Mouse (Mus musculus) thymus, adult 18-20 months (tissue): ENCODE results near the gene Ccdc121.
"Not testable (repeated sequence)": the region's sequence is repeated elsewhere in the genome, so short reads cannot be mapped to it uniquely, and the experiment has no call there.

ENCODE experiments used
- DNase-seq, 2 experiments: peaks; one replicate each; pipeline ENCODE4 v3.0.0; 2022; ENCODE audit warnings: mixed read lengths in 2 of 2

Gene Ccdc121

DNA sequence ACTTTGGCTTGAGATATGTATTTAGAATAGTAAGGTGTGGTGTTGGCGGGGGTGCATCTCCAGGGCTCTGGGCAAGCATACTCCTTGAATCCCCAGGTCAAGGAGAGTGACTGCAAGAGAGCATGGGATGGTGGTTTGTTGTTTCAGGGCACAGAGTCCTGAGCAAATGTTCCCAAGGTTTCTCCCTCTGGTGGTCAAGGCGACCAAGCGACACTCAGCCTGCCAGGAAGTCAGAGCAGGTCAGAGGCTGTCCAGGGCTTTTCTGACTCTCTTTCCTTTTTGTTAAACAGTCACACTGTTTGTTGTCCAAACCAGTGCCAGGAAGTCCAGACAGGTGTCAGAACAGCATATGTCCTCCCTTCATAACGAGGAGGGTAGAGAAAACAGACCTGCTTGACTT is at the start of gene Ccdc121:
Gene Ccdc121 (minus strand): TSS at position 145 of the 400 bp plus-strand sequence.
- DNase-seq, result no peak

DNA sequence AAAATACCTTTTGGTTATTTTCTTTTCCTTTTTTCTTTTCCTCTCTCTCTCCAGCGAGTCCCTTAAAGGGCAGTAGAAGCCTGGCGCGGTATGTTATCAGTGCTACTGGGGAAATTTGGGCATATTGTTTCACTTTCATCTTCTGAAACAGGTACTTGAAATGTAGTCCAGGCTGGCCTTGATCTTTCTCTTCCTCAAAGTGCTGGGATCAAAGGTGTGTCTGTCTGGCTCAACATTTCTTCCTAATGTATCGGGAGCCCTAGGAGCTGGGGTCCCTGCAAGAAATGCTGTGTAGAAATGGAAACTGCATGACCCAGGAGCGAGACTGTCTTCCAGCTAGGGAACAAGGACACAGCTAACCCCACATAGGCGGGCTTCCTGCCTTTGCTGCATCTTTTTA is 49.1 kb upstream of the Ccdc121 start:
- no peak for DNase-seq

DNA sequence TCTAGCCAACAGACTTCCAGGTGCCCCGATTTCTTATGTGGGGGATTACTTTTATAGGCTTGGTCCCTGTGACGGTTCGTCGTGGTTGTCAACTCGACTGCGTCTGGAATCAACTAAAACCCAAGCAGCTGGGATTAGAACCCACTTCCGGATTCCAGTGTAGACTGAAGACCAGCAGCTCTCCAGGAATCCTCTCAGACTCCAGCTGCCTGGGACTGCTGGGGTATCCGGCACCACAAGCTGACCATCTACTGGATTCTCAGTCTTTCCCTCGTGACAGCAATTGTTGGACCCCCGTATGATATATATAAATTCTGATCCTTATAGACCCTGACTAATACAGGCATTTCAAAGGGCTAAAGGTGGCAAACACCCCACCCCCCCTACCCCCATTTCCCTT is 48.4 kb upstream of the Ccdc121 start:
- no peak for DNase-seq

DNA sequence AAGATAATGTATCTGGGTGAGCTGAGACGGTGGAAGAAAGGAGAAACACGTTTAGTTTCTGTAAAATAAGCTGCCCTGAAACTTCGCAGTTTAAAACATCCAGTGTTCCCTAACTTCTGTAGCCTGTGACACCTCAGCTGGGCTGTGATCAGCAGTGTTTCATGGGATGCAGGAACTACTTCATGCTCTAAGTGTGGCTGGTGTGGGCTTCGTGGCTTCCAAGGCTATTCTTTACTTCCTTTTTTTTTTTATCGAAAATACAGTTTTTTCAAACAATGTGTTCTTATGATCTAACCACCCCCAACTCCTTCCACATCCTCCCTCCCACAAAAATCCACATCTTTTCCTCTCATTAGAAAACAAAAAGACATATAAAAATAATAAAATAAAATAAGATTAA is 44.2 kb upstream of the Ccdc121 start:
- no peak for DNase-seq

DNA sequence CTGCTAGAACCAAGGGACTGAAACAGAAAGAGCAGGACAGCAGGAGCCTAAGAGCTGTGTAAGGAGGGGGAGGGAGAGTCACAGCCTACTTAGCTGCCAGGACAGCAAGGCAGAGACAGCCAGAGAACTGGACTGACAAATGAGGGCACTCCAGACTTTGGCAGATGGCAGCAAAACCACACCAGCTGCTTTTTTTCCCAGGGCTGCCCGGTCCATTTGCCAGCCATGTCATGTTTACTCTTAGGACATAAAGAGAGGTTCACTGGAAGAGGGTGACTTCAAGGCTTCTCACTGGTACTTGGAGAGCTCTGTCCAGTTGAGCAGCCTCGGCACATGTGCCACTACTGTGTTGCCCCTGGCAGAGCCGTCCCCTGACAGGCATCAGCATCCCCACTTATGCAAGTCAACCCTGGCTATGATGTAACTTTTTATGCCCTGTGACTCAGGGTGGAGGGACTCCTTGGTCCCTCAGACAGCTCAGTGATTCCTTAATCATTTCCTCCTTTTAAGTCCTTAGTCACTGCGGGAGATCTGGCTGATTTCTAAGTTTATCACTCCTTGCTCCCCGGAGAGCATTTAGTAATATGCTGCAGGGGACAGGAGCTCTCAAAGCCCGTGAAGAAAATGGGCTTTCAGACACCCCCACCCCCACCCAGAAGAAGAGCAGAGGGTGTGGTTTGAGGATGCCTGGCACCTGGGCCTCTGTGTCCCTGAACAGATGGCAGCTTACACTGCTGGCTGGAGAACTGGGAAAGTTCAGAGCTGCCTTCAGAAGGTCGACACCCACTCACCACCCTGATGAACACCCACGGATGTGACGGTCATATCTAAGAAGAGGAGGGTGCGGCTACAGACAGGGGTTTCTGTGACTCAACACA is 41.5 kb upstream of the Ccdc121 start:
- DNase-seq, result no peak

DNA sequence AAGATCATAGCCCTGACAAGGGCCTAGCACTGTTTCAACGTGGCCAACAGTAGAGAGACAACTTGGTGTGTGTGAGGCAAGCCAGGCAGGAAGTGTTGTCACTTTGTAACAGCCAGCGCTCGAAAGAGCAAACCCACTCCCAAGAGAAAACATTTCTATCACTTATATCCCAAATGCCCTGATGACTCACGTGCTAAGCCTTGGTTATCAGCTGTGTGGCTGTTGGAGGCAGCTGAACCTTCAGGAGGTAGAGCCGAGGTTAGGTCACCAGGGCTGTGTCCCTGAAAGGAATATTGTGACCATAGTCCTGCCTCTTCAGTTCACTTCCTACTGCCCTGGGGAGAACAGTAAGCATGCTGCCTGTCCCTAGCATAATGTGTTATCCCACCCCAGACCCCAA is 39.6 kb upstream of the Ccdc121 start:
- DNase-seq, result no peak

DNA sequence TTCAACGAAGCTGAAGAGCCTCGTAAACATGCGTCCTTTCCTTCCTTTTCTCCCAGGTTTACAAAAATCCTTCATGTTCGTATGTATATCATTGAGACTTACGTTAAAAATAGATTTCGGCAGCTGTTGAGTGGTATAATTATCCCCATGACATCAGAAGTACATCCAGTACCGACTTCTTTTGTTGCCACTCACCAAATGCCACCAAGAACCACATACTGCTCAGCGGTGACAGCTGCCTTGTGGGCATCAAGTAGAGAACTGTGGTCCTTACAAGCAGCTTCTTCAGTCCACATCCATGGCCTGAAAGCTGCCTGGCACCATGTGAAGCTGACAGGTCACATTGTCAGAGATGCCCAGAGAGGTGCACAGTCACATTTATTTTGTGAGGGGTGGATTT is 38.7 kb upstream of the Ccdc121 start:
- DNase-seq, result no peak

DNA sequence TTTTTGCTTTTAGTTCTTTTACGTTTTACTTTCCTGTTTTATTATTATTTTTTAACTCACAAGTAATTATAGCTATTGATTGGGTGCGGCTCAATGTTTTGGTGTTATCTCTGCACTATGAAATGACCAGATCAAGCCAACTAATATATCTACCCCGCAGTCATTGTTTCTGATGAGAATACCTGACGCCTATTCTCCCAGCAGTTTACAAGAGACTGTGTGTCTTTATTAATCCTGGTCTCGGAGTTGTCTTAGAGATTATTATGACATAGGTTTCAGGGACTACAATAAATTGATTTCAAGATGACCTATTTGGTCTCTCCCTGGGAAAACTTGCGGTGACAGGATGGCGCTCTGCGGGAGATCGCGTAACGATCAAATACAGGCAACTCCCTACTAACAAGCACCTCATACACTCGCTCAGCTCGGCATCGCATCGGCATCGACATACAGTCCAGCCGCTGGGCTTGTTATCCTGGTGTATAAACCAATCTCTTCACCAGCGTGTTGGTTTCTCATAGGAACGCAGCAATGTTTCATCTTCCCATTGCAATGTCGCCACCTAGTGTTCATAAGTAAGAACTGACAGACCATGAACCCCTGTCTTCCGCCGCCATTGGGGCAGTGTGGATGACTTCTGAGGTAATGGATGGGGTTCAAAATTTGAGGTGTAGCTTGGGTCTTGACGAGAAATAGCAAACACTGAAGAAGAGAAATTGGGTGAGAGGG is 34.0 kb upstream of the Ccdc121 start:
- DNase-seq, result peak; percentile 15 to 20

DNA sequence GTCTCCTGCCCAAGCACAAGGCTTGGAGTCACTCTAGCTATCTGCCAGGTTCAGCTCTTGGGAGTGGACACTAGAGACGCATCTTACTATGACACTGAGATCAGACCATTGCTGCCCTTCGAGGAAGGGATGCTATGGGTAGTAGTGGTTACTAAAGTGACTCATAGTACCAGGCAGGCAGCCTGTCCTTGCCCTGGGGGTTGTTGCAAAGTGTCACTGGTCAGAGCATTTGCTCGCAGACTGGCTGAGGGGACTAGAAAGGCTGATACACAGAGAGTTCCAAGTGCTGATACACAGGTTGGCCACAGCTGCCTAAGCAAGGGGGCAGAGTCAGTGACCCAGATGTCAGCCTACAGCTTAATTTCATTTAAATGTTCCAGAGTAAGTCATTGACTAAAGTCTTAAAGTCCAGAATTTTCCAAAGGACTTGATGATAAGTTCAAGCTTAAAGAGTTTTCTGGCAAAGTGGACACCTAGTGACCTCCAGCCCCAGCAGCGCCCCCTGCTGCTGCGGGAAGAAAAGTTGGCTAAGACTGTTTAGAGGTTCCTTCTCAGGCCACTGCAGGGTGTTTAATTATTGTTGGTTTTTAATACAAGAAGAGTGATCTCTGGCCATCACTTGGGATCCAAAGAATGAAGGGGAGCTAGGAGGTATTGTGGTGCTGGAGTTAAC is 32.6 kb upstream of the Ccdc121 start:
- no peak for DNase-seq

DNA sequence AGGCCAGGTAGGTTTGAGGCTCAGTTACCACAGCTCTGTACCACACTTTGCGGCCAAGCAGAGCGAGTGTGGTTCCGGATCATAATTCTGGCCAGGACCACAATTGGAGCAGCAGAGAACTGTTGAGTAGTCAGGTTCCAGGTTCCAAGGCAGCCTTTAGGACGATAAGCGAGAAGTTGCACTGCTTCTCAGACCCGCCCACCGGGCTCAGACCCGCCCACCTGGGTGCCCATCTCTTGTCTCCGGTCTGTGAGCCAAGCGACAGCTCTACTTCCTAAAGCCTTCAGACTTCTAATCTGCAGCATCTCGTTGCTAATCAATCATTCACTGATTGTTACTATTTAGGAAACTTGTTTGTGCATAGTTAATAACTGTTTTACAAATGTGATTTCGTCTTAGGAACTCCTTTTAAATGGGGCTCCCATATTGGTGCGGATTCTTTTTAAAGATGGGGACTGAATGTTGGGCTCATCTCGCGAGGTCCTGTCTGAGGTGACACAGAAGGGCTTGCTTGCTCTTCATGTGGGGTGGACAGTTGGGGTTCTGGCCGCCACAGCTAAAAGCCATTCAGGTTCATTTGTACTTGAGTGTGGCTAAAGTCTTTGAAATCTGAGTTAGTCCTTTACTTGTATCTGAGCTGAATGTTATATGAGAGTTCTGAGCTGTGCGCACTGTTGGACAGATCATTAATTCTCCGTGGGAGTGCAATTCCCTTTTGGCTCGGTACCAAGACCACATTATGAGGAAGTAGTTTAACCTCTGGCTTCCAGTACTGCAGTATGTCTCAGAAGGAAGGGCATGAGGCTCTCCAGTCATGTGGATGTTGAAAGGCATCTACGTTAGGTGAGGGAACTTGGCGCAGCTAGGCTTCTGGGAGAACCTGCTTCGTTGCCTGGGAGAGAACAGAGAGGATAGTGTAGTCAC is 28.9 kb upstream of the Ccdc121 start:
- no peak for DNase-seq

DNA sequence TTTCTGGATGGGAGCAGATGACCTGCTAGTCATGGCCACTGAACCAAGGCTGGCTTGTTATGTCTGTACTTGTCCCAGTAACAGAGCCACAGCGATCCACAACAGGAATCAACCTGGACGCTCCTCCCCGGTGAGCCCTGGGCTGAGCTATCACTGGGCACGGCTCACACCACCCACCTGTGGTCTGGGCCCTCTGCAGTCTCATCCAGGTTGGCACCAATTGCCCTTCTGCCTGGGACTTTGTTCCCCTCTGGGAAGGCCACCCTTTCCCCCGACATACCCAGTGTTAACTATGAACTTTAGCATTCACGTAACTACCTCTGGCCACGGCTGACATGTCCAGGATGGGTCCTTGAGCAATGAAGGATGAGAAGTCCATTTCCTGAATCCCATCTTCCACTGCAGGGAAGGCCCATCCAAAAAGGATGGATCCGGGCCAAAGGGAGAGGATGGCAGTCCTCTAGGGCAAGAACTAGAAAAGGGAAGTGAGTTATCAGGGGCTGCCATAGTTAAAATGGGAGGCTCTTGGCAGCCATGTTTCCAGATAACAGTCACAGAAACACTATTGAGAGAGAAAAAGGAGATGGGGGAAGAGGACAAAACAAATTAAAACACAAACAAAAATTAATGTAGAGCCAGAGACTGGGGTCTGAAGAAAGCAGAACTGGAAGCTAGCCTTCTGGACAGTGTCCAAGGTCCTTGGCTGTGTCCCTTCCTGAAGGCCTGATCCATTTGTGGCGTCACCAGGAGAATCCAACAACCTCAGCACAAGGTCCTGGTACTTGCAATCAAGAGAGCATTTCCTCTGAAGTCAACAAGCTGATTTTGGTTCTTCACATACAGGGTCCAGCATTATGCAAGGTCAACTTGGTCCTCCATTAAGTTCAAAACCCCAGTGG is 26.6 kb upstream of the Ccdc121 start:
- no peak for DNase-seq

DNA sequence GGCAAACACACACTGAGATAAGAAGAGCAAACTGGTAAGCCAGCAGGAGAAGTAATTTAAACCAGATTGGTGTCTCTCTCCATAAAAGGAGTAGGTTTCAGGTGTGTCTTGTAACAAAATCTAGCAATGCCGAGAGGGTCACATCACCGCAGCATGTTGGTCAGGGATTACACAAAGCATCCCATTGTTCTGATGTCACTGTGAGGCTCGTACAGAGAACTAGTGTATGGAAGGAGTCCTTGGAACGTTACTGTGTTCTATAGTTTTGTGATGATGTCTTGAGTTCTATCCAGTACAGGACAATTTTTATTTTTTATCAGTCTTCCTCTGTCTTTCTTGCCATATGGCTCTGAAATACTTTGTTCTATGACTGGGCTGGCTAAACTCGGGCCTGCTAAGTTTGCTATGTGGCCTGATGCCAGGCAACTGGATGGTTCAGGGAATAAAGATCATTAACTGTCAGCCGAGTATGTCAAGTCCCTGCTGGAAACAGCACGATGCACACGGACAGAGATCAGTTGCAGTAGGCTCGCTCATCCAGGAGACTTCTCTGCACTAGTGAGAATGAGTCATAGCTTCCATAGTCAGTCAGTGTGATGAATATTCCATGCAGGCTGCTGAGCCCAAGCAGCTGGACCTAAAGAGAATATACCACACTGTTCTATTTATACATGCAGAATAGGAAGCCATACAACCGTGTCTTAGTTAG is 24.1 kb upstream of the Ccdc121 start:
- DNase-seq, result no peak

DNA sequence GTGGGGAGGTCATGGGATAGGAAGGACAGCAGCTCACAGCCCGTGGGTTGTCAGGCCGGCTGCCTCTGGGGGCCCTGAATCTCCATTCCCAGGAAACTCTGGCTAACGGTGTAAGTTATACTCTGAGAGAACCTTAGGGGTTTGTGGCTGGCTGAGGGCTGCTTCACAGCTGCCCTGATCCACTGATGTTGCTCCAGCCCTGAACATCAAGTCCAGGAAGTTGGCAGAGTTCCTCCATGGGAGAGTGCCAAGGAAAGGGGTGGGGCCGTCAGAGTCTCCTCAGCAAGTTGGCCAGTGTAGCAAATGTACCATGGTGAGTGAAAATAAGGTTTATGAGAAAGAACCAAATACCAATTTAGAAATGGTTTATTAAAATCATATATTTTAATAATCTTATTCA is 18.1 kb upstream of the Ccdc121 start:
- no peak for DNase-seq

DNA sequence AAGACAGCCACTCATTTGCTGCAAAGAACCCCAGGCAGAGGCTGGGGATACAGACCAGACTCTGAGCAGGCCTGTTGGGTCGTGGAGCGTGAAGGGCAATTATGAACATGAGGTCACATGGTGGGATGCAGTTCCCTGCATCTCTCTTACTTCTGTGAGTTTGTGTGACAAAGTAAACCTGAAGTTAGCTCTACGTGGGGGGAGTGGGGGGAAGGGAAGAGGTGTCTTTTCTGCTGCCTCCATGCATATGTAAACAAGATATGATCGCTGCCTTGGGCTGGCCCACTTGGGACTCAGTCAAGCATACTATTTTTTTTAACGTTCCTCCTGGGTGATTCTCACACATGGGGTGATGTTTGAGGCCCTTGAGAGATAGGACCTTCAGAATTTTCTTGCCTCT is 14.7 kb upstream of the Ccdc121 start:
- no peak for DNase-seq

DNA sequence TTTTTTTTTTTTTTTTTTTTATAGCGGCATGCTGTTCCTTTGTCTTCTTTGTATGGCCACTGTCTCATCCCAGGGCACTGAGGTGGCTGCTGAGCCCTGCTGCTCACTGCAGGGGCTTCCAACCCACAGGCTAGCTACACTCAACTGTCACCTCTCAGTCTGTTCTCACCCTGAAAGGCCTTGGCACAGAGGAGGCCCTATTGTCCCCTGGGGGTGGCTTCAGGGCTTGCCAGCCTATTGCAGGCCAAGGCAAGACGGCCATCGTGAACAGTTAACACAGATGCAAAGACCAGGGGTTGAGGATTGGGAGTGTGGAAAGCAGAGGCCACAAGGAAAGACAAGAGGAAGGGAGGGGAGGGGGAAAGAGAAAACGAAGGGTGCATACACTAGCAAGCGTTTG is 12.6 kb upstream of the Ccdc121 start:
- DNase-seq, result no peak

DNA sequence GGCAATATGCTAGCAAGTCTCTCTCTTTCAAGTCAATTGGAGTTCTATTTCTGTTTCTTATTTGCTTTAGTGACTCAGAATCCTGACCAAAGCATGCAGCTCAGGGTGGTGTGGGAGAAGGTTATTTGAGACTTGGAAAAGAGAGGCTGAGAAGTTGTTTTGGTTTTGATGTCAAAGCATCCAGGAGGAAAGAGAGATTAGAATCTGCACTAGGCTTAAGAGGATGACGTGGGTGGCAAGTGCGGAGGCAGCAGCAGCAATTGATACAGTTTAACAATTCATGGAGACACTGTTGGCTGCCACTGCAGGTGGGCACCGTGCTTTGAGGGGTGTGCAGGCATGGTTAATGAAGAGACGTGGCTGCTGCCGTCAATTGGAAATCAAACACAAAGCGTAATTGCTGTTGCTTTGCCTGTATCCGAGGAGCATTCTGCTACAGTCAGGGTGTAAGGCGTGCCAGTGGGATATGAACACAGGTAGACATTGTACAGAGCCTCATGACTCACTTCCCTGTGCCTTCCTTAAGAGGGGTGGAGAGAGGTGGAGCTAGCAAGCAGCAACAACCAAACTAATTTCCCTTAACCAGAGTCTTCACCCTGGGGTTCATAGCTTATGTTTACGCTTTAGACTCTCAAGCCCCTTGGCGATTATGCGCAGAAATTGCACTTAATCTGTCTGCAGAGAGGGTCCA is 10.3 kb upstream of the Ccdc121 start:
- DNase-seq, result no peak

DNA sequence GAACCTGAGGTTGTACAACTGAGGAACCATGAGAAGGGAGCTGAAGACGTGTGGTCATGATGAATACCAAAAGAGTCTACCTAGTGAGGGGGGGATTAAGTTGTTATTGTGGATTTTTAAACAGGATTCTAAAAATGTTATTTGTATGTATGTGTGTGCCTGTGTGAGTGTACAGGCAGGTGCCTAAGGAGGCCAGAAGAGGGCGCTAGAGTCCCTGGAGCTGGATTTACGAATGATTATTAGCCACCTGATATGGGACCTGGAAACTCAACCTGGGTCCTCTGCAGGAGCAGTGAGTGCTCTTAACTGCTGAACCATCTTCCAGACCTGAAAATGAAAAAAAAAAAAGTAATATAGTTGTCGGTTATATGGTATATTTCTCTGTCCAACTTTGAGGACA is 7.9 kb upstream of the Ccdc121 start:
- no peak for DNase-seq

DNA sequence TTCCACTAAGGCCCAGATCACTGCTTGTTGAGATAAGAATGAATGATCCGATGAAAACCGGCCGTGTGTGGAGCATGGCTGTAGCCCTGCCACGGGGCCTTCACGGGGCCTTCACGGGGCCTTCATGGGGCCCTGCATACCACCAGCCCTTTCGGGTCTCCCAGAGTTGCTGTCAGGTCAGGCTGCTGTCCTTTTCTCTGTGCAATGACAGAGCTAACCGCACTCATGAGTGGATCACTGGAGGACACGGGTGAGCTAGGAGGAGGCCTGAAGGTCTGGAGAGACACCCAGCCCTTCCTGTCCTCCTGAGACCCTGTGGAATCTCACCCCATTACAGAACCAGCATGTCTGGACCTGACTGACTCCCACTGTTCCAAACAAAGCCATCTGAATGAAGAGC is 6.8 kb upstream of the Ccdc121 start:
- no peak for DNase-seq

DNA sequence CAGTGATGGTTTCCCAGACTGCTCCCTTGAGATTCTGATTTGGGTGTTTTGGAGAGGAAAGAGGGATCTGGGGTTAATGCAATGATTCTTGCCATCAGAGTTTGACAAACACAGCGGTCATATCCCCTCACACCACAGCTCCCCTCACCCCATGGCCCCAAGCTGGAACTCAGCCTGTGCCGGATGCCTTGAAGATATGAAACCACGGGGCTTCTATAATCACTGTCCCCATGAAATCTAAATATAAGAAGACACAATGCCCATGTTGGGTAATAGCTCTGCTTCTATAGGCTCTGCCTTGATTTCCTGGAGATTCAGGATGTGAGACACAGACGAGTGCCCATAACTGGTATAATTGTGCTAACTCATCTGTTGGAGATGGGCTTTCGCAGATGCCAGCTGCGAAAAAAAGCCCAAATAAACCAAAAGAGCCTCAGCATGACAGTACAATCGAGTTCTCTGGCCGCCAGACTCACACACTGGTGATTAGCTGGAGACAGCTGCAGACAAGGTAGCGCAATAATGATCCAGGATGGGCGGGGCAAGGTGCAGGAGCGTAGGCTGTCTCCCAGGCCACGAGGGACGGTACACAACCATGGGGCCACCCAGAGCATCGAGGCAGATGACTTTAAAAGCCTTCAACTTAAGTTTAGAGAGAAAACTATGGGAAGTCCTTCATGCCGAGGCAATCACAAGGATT is 1.3 kb upstream of the Ccdc121 start:
- no peak for DNase-seq

DNA sequence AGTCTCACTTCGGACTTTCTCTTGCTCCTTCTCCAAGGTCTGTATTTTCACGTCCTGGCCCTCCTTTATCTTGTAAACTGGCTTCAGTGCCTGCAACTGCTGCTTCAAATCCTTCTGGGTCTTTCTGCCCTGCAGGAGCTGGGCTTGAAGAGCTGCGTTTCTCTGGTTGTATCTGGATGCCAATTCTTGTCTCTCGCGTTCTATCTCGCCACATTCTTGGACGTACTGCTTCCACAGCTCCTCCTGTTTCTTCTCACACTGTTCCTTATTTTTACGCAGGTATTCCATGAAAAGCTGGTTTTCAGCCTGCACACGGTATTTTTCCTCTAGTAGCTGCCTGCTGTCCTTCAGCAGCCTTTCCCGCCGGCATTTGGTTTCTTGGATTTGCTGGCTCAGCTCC is 396 bp downstream of the Ccdc121 start:
- not testable (repeated sequence) for DNase-seq
